Mouse (Mus musculus) left cerebral cortex, postnatal 10 days (tissue): ENCODE measurements at regions not wholly inside any gene's neighbourhood (a gene's known extent, or its start where the extent isn't known, plus 50 kb on each side); places are given as distances from the start of the nearest gene placed in this dataset.

ENCODE experiments used
- DNase-seq, 2 experiments: peaks; one replicate each; pipeline ENCODE4 v3.0.0; 2021 to 2022; ENCODE audit warnings: low spot score in 2 of 2, mixed read lengths in 1 of 2; ENCODE audit errors: extremely low spot score in 1 of 2
- intact Hi-C: fragments of 180-260 bp; cut with DNase I; formaldehyde crosslinking; loops from one replicate; pipeline ENCODE4 v1.15.1; 2025

DNA sequence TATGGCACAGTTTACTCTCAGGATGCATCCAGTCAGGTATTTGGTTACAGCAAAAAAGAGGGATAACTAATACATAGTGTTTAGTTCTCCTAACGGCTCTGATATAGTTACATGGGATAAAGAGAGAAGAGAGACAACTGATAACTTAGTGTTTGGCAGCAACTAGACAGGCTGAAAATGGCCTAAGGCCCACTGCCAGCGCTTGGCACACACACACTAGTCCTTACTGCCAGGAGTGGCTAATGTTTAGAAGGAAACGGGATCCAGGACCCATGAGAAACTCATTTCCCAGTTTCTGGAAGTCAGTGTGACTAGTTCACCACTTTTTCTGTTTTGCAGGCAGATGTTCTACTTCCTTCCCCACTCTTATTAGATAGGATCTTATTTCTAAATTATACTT, 633.5 kb upstream of the Cylc2 start:
- peak in 1 of 2 experiments; percentile 1 for DNase-seq
- intact Hi-C loops: no loop called here

- no peak for DNase-seq
- intact Hi-C loops: no loop called here
Observed at GRCm38 (mm10) chr4:50620706-50621105, 595.8 kb upstream of the Cylc2 start.
